Mouse (Mus musculus) intestine, embryonic 16.5 days (tissue): Measurements from ENCODE around the gene Gm43738. TPM values are rescaled to one million over a fixed set of nuclear protein-coding genes. Genes with fewer than 3 reads are reported as not detected.

ENCODE experiments used
- ATAC-seq: fragments of 200-750 bp; cut with Nextera tagmentation; 2 replicates; pipeline ENCODE4 v1.8.0; 2017; ENCODE audit warnings: moderate TSS enrichment, moderate library complexity
- H3K27ac ChIP-seq: fragments of 300-500 bp; sonication (generic); 2 replicates; pipeline ENCODE4 v1.5.1; 2014; ENCODE audit warnings: mild to moderate bottlenecking, low read length
- H3K27me3 ChIP-seq: fragments of 300-500 bp; sonication (generic); replicated peaks from 2 replicates; pipeline ENCODE4 v1.6.1; 2014; ENCODE audit warnings: low read length, control low read depth, mixed read lengths; ENCODE audit not compliant: control insufficient read depth, insufficient read depth
- H3K36me3 ChIP-seq: fragments of 300-500 bp; sonication (generic); 2 replicates; pipeline ENCODE4 v1.6.1; 2014; ENCODE audit warnings: low read length, control low read depth; ENCODE audit not compliant: control insufficient read depth, insufficient read depth
- H3K4me1 ChIP-seq: fragments of 300-500 bp; sonication (generic); 2 replicates; pipeline ENCODE4 v1.6.1; 2014; ENCODE audit warnings: low read length, control low read depth, mixed read lengths; ENCODE audit not compliant: control insufficient read depth, insufficient read depth
- H3K4me2 ChIP-seq: fragments of 300-500 bp; sonication (generic); 2 replicates; pipeline ENCODE4 v1.6.1; 2014; ENCODE audit warnings: low read depth, low read length, control low read depth
- H3K4me3 ChIP-seq: fragments of 300-500 bp; sonication (generic); 2 replicates; pipeline ENCODE4 v1.5.1; 2014; ENCODE audit warnings: mild to moderate bottlenecking, low read length
- H3K9ac ChIP-seq: fragments of 300-500 bp; sonication (generic); 2 replicates; pipeline ENCODE4 v1.6.1; 2014; ENCODE audit warnings: low read depth, low read length
- H3K9me3 ChIP-seq: fragments of 300-500 bp; sonication (generic); 2 replicates; pipeline ENCODE4 v1.6.1; 2016; ENCODE audit warnings: low read length, control low read depth; ENCODE audit not compliant: control insufficient read depth
- WGBS: fragments of 180-500 bp; shearing (Covaris S2); extraction: QIAGEN DNeasy Blood & Tissue Kit; methylation state at CpG from one replicate; pipeline ENCODE4 v1.1.7; 2014; 5-methylcytosine and 5-hydroxymethylcytosine counted together
- polyA plus RNA-seq: library from polyadenylated mRNA; unstranded; fragments of >200 nt; fragmentation: Nextera tagmentation; extraction: Ambion mirVana; gene quantifications from 2 replicates; pipeline ENCODE4 v1.2.1, GENCODE M21; 2015

Gene Gm43738
- polyA plus RNA-seq, 1 experiment from 2014 or later, result not detected

GRCm38 (mm10) chr3:89108146-89108545, 7.2 kb upstream of the Gm43738 start:
- Histone ChIP-seq H3K36me3 (no peaks in the 10 kb centered on the region), H3K9ac (no peak overlapping the region), H3K4me3 (no peak overlapping the region), H3K4me2 (no peak overlapping the region), H3K9me3 (no peaks in the 10 kb centered on the region), H3K4me1 (0 out of 2 replicates have a peak, but pooled peaks cover 2% of the 10 kb centered on the region), H3K27ac (no peak overlapping the region), H3K27me3 (no peaks in the 10 kb centered on the region)
- no peak for ATAC-seq
- WGBS, result 56% methylated on average over 1 of the region's 1 CpGs

GRCm38 (mm10) chr3:89107545-89107944, 6.6 kb upstream of the Gm43738 start:
- 47% methylated on average over 3 of the region's 3 CpGs for WGBS
- 0 out of 2 replicates have a peak, but pooled peaks cover 6% of the 10 kb centered on the region for H3K4me1 ChIP-seq
- H3K36me3 ChIP-seq, result no peaks in the 10 kb centered on the region
- no peak for ATAC-seq
- no peak overlapping the region for H3K4me3 ChIP-seq
- H3K27me3 ChIP-seq, result no peaks in the 10 kb centered on the region
- no peak overlapping the region for H3K4me2 ChIP-seq
- 0 out of 2 replicates have a peak overlapping the region, but pooled peaks have one; percentile 16 for H3K27ac ChIP-seq
- H3K9ac ChIP-seq, result no peak overlapping the region
- no peaks in the 10 kb centered on the region for H3K9me3 ChIP-seq

GRCm38 (mm10) chr3:89106881-89107280, 6.0 kb upstream of the Gm43738 start:
- Histone ChIP-seq H3K27me3 (no peaks in the 10 kb centered on the region), H3K4me2 (no peak overlapping the region), H3K4me1 (0 out of 2 replicates have a peak, but pooled peaks cover 6% of the 10 kb centered on the region), H3K9me3 (no peaks in the 10 kb centered on the region), H3K36me3 (no peaks in the 10 kb centered on the region), H3K9ac (no peak overlapping the region), H3K27ac (no peak overlapping the region), H3K4me3 (no peak overlapping the region)
- ATAC-seq, result no peak

- Histone ChIP-seq H3K4me2 (no peak overlapping the region), H3K27me3 (no peaks in the 10 kb centered on the region), H3K27ac (peak overlapping the region; percentile 85), H3K4me1 (peaks cover 30% of the 10 kb centered on the region), H3K4me3 (no peak overlapping the region), H3K36me3 (peaks cover 9% of the 10 kb centered on the region; the same call in 1 of the 2 replicates), H3K9me3 (no peaks in the 10 kb centered on the region), H3K9ac (no peak overlapping the region)
- ATAC-seq, result no peak
- WGBS, result 58% methylated on average over 4 of the region's 4 CpGs
Observed at GRCm38 (mm10) chr3:89103291-89103595, 2.3 kb upstream of the Gm43738 start.

- Histone ChIP-seq H3K9ac (no peak overlapping the region; the same call in 1 of the 2 replicates), H3K4me2 (peak overlapping the region; percentile 56), H3K27me3 (no peaks in the 10 kb centered on the region), H3K36me3 (peaks cover 13% of the 10 kb centered on the region), H3K4me1 (peaks cover 30% of the 10 kb centered on the region), H3K9me3 (no peaks in the 10 kb centered on the region), H3K4me3 (peak overlapping the region; percentile 81), H3K27ac (peak overlapping the region; percentile 85)
- no peak for ATAC-seq
- WGBS, result 55% methylated on average over 12 of the region's 12 CpGs
Observed at GRCm38 (mm10) chr3:89102495-89103290, 1.8 kb upstream of the Gm43738 start.

- peak; percentile 99 for ATAC-seq
- Histone ChIP-seq H3K9ac (peak within 1 kb of the TSS; percentile 79), H3K36me3 (peaks cover 14% of the 10 kb centered on the region), H3K4me2 (peak within 1 kb of the TSS; percentile 95), H3K27me3 (no peaks in the 10 kb centered on the region), H3K27ac (peak within 1 kb of the TSS; percentile 85), H3K4me3 (peak within 1 kb of the TSS; percentile 81), H3K9me3 (no peaks in the 10 kb centered on the region), H3K4me1 (peaks cover 30% of the 10 kb centered on the region)
- WGBS, result under 1% methylated on average over 26 of the region's 26 CpGs
Observed at GRCm38 (mm10) chr3:89101812-89102494, 1.1 kb upstream of the Gm43738 start, which contains the start of gene Fdps. TSS of gene Fdps (minus strand) at chr3:89101959.

GRCm38 (mm10) chr3:89101459-89101811, 536 bp upstream of the Gm43738 start:
- Histone ChIP-seq H3K4me3 (peak overlapping the region; percentile 81), H3K9me3 (no peaks in the 10 kb centered on the region), H3K36me3 (peaks cover 19% of the 10 kb centered on the region), H3K27ac (peak overlapping the region; percentile 76), H3K4me2 (peak overlapping the region; percentile 95), H3K9ac (peak overlapping the region; percentile 79), H3K27me3 (no peaks in the 10 kb centered on the region), H3K4me1 (peaks cover 30% of the 10 kb centered on the region)
- WGBS, result 0% methylated on average over 19 of the region's 19 CpGs
- ATAC-seq, result peak; percentile 44

GRCm38 (mm10) chr3:89094021-89094420, 6.9 kb downstream of the Gm43738 start:
- H3K27ac ChIP-seq, result no peak overlapping the region
- 82% methylated on average over 10 of the region's 10 CpGs for WGBS
- no peak overlapping the region for H3K4me2 ChIP-seq

GRCm38 (mm10) chr3:89093175-89093574, 7.7 kb downstream of the Gm43738 start, which contains the start of gene Rusc1:
TSS of gene Rusc1 (minus strand) at chr3:89093311.
- H3K4me2 ChIP-seq, result peak within 1 kb of the TSS; percentile 100
- no peaks in the 10 kb centered on the region for H3K27me3 ChIP-seq
- H3K4me1 ChIP-seq, result peaks cover 27% of the 10 kb centered on the region
- no peak within 1 kb of the TSS for H3K27ac ChIP-seq
- H3K9me3 ChIP-seq, result no peaks in the 10 kb centered on the region
- H3K9ac ChIP-seq, result peak within 1 kb of the TSS; percentile 85
- peak within 1 kb of the TSS; percentile 74 for H3K4me3 ChIP-seq
- peaks cover 16% of the 10 kb centered on the region for H3K36me3 ChIP-seq
- peak; percentile 30 for ATAC-seq
- 1% methylated on average over 18 of the region's 18 CpGs for WGBS

More at GRCm38 (mm10) chr3:89094021-89094420, 6.9 kb downstream of the Gm43738 start:
- H3K36me3 ChIP-seq, result peaks cover 19% of the 10 kb centered on the region
- H3K9ac ChIP-seq, result no peak overlapping the region
- no peaks in the 10 kb centered on the region for H3K9me3 ChIP-seq
- ATAC-seq, result no peak
- H3K4me1 ChIP-seq, result peaks cover 27% of the 10 kb centered on the region
- no peak overlapping the region for H3K4me3 ChIP-seq
- H3K27me3 ChIP-seq, result no peaks in the 10 kb centered on the region
